In genomic region chr11:5629033-5629432, GRCm38 (mm10) we compare ENCODE assay signal across 8 mouse cellular contexts. TPM values are rescaled to one million over a fixed set of nuclear protein-coding genes. Genes with fewer than 3 reads are reported as not detected.
A peak's percentile ranks its signal among the peaks of the same experiment; 100 is the strongest.
DNase-seq lines count a peak whose midpoint lies in the region; ATAC-seq and TF ChIP-seq lines count a peak whose summit lies in the region.

No protein-coding gene starts in this region.

- no peaks in the 10 kb centered on the region for H3K9me3 ChIP-seq in hindbrain, embryonic 10.5 days
- H3K9me3 ChIP-seq in hindbrain, embryonic 12.5 days (replicated peaks) = no peaks in the 10 kb centered on the region

- peak; percentile 75 for TF ChIP-seq CTCF in left cerebral cortex, adult 2 months (IDR thresholded peaks at IDR 0.05)

- 24% methylated on average over 15 of the region's 15 CpGs for WGBS in hindbrain, embryonic 10.5 days
- 23% methylated on average over 15 of the region's 15 CpGs for WGBS in hindbrain, embryonic 12.5 days

- intact Hi-C loops in heart, postnatal 36 days (cut with DNase I) = loop anchor here (1.0 to 10.0 kb wide), 2 partner anchors 144 to 334 kb away; no protein-coding TSS in a partner anchor
- intact Hi-C loops in left cerebral cortex, adult 2 months (cut with DNase I) = loop anchor here (1.0 to 10.0 kb wide), 2 partner anchors 144 to 334 kb away; no protein-coding TSS in a partner anchor

- H3K4me2 ChIP-seq in hindbrain, embryonic 12.5 days (replicated peaks) = no peak overlapping the region

- H3K4me3 ChIP-seq in hindbrain, embryonic 10.5 days = no peak overlapping the region
- H3K4me3 ChIP-seq in hindbrain, embryonic 12.5 days = no peak overlapping the region
- H3K4me3 ChIP-seq in left cerebral cortex, adult 2 months = no peak overlapping the region

- H3K36me3 ChIP-seq in hindbrain, embryonic 10.5 days = no peaks in the 10 kb centered on the region
- H3K36me3 ChIP-seq in hindbrain, embryonic 12.5 days = no peaks in the 10 kb centered on the region

- H3K27me3 ChIP-seq in hindbrain, embryonic 10.5 days (ENCODE audit: insufficient read depth, poor library complexity, severe bottlenecking) = no peaks in the 10 kb centered on the region
- H3K27me3 ChIP-seq in hindbrain, embryonic 12.5 days = no peaks in the 10 kb centered on the region

- no peak overlapping the region for H3K9ac ChIP-seq in hindbrain, embryonic 12.5 days

- no peak for ATAC-seq in hindbrain, embryonic 12.5 days (ENCODE audit: low FRiP score)

- H3K27ac ChIP-seq in hindbrain, embryonic 10.5 days = no peak overlapping the region
- H3K27ac ChIP-seq in hindbrain, embryonic 12.5 days = no peak overlapping the region
- H3K27ac ChIP-seq in left cerebral cortex, adult 2 months = no peak overlapping the region

- H3K4me1 ChIP-seq in hindbrain, embryonic 10.5 days (replicated peaks) = no peaks in the 10 kb centered on the region
- H3K4me1 ChIP-seq in hindbrain, embryonic 12.5 days = no peaks in the 10 kb centered on the region

- peak; percentile 78 for DNase-seq in hindbrain, embryonic 10.5 days (ENCODE audit: low spot score)
- peak; percentile 76 for DNase-seq in adrenal gland, adult 2 months
- peak; percentile 87 for DNase-seq in embryo, embryonic 11 days
- peak; percentile 82 to 88 for DNase-seq in heart, postnatal 36 days
- DNase-seq in left cerebral cortex, adult 2 months (ENCODE audit: extremely low spot score in 1 of 2, low spot score in 2 of 2) = peak; percentile 29 to 49
- peak; percentile 62 to 75 for DNase-seq in natural killer cell, adult 2 months (ENCODE audit: low spot score in 2 of 2)
- DNase-seq in testis, postnatal 10 days (ENCODE audit: low spot score) = peak; percentile 92

RNA-seq across cellular contexts. Expression of gene Ankrd36, which starts 59.5 kb away (rescaled TPM):
- not detected in 2 replicates for polyA plus RNA-seq in hindbrain, embryonic 10.5 days (2016; fragmentation: Nextera tagmentation; extraction: Ambion mirVana)
- polyA plus RNA-seq in hindbrain, embryonic 12.5 days (2016; fragmentation: Nextera tagmentation; extraction: Ambion mirVana) = 0.15 TPM in 1 of 2 replicates, not detected in the other
- not detected for total RNA-seq in adrenal gland, adult 2 months (2021)
- polyA plus RNA-seq in adrenal gland, adult 2 months (2012; rRNA removed) = not detected in 2 replicates
- not detected for total RNA-seq in heart, postnatal 36 days (2021)
- total RNA-seq in left cerebral cortex, adult 2 months (2021) = not detected

Comparison
In these comparisons a context has a peak if more than half of its experiments do, and no peak if none do; other contexts are left out.
1. DNase-seq: peak in every context shown above with its lines; median percentile 92 in testis, postnatal 10 days; 87 in embryo, embryonic 11 days; 85 in heart, postnatal 36 days; 78 in hindbrain, embryonic 10.5 days; 76 in adrenal gland, adult 2 months; 68 in natural killer cell, adult 2 months; 39 in left cerebral cortex, adult 2 months.